Mouse (Mus musculus): ENCODE data around the gene Crim1.

GRCm38 (mm10) chr17:78374756-78375155 is 174.7 kb downstream of the Crim1 start:
- TF ChIP-seq CEBPB (IDR thresholded peaks at IDR 0.05; ENCODE audit: insufficient read depth, poor library complexity, severe bottlenecking) (no peak), POLR2A (IDR thresholded peaks at IDR 0.05; ENCODE audit: insufficient read length, low read depth) (no peak), E2F4 (IDR thresholded peaks at IDR 0.05; ENCODE audit: insufficient read depth) (no peak), TCF12 (IDR thresholded peaks at IDR 0.05; ENCODE audit: insufficient read depth, poor library complexity, severe bottlenecking) (no peak), MYOD1 (IDR thresholded peaks at IDR 0.05; ENCODE audit: control insufficient read depth in 1 of 3, insufficient read length in 2 of 3, low read depth in 2 of 3) (no peak), MAX (IDR thresholded peaks at IDR 0.05; ENCODE audit: low read depth) (no peak), POLR2AphosphoS2 (IDR thresholded peaks at IDR 0.05; ENCODE audit: insufficient read length, low read depth) (no peak), USF1 (IDR thresholded peaks at IDR 0.05; ENCODE audit: low read depth) (no peak)
